Mouse (Mus musculus) bone marrow macrophage, adult 2 months (primary cell): Measurements from ENCODE around the gene Hist2h2aa2. TPM values are rescaled to one million over a fixed set of nuclear protein-coding genes. Genes with fewer than 3 reads are reported as not detected.
"Not testable (repeated sequence)": the region's sequence is repeated elsewhere in the genome, so short reads cannot be mapped to it uniquely, and the experiment has no call there.

Source experiments
- H3K27ac ChIP-seq: 2 replicates; pipeline ENCODE4 v1.5.1; 2012; ENCODE audit warnings: low read depth, low read length; ENCODE audit not compliant: insufficient read depth
- H3K4me1 ChIP-seq: 2 replicates; pipeline ENCODE4 v1.6.1; 2012; ENCODE audit warnings: low read length; ENCODE audit not compliant: control insufficient read depth, insufficient read depth
- H3K4me3 ChIP-seq: 2 replicates; pipeline ENCODE4 v1.5.1; 2012; ENCODE audit warnings: mild to moderate bottlenecking, low read length, moderate library complexity; ENCODE audit not compliant: insufficient read depth
- CTCF ChIP-seq: IDR thresholded peaks from 2 replicates; pipeline ENCODE4 v1.5.1; 2012; ENCODE audit warnings: low read depth, mild to moderate bottlenecking, low read length, moderate library complexity
- POLR2A ChIP-seq: IDR thresholded peaks from 2 replicates; pipeline ENCODE4 v1.6.1; 2012; ENCODE audit warnings: mild to moderate bottlenecking, low read depth, low read length, borderline replicate concordance
- polyA plus RNA-seq: library from polyadenylated mRNA; stranded (reverse); fragments of >200 nt; gene quantifications from 2 replicates; pipeline ENCODE4 v1.2.4, GENCODE M21; 2012; ENCODE audit not compliant: missing spikeins, insufficient read depth, insufficient read length

The Hist2h2aa2 gene
- polyA plus RNA-seq, result 14.5 and 22.9 TPM in 2 replicates

- Histone ChIP-seq H3K4me1 (peaks cover 34% of the 10 kb centered on the region), H3K4me3 (peak within 1 kb of the TSS; percentile 59), H3K27ac (peak within 1 kb of the TSS; percentile 80)
These were observed at the start of gene Hist2h2aa2 for GRCm38 (mm10) chr3:96239949-96240798. Gene Hist2h2aa2, minus strand, starts transcription at chr3:96240276.

- Histone ChIP-seq H3K4me3 (no peak overlapping the region), H3K27ac (no peak overlapping the region)
- TF ChIP-seq POLR2A (no peak), CTCF (no peak)
These were observed 49.1 kb upstream of the Hist2h2aa2 start for GRCm38 (mm10) chr3:96289201-96289600.

GRCm38 (mm10) chr3:96287334-96287733 lies 47.3 kb upstream of the Hist2h2aa2 start:
- peaks cover 18% of the 10 kb centered on the region for H3K4me1 ChIP-seq
- H3K4me3 ChIP-seq, H3K27ac ChIP-seq: not testable (repeated sequence)
- peak; percentile 95 for TF ChIP-seq CTCF

More at GRCm38 (mm10) chr3:96289201-96289600, 49.1 kb upstream of the Hist2h2aa2 start:
- H3K4me1 ChIP-seq, result peaks cover 22% of the 10 kb centered on the region

DNA sequence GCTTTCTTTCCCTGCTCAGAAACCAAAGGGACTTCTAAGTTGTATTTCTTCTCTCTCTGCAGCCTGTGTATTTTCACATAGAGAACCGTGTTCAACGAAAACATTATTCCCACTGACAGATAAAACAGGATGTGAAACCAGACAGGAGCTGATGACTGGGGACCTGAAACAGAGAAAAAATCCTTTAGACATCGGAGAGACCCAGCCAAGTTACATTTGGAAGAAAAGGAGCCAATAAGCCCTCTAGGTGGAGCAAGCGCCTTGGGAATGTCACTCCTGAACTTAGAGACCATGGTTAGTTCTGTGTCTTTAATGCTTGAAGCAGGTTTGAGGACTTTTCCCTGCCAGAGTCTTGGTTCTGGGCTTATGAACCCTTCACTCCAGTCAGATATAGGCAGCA lies 44.4 kb upstream of the Hist2h2aa2 start:
- TF ChIP-seq POLR2A (no peak), CTCF (no peak)
- Histone ChIP-seq H3K4me1 (peaks cover 4% of the 10 kb centered on the region), H3K4me3 (no peak overlapping the region)

DNA sequence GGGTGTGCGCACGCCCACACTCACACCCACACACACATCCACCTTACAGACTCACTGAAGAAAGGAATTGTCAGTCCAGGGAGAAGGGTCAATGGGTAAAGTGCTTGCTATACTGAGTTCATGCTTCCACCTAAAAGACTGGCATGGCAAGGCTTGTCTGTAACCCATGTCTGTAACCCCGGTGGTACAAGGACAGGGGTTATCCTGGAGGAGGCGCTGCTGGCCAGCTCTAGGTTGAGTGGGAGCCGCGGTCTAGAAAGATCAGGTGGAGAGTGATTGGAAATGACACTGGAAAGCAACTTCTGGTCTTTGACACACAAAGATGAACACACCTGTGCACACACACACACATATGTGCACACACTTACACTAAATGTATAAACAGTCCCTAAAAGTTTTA lies 40.6 kb upstream of the Hist2h2aa2 start:
- no peak overlapping the region for H3K4me3 ChIP-seq
- TF ChIP-seq POLR2A (no peak), CTCF (no peak)
- no peak overlapping the region for H3K27ac ChIP-seq
- H3K4me1 ChIP-seq, result peaks cover 6% of the 10 kb centered on the region

More for the DNA sequence above, 44.4 kb upstream of the Hist2h2aa2 start:
- no peak overlapping the region for H3K27ac ChIP-seq

- peak overlapping the region; percentile 31 for H3K27ac ChIP-seq
These were observed 37.9 kb upstream of the Hist2h2aa2 start for GRCm38 (mm10) chr3:96277800-96278624.

GRCm38 (mm10) chr3:96277428-96277799 lies 37.3 kb upstream of the Hist2h2aa2 start:
- TF ChIP-seq POLR2A, result no peak
- TF ChIP-seq CTCF, result no peak
- H3K4me1 ChIP-seq, result 0 out of 2 replicates have a peak, but pooled peaks cover 2% of the 10 kb centered on the region
- peak overlapping the region; percentile 70 for H3K4me3 ChIP-seq
- no peak overlapping the region for H3K27ac ChIP-seq

More at GRCm38 (mm10) chr3:96277800-96278624, 37.9 kb upstream of the Hist2h2aa2 start:
- 0 out of 2 replicates have a peak, but pooled peaks cover 2% of the 10 kb centered on the region for H3K4me1 ChIP-seq
- H3K4me3 ChIP-seq, result peak overlapping the region; percentile 70
- TF ChIP-seq CTCF (peak; percentile 67), POLR2A (no peak)

GRCm38 (mm10) chr3:96273591-96274465 lies 33.8 kb upstream of the Hist2h2aa2 start:
- Histone ChIP-seq H3K27ac (no peak overlapping the region), H3K4me1 (0 out of 2 replicates have a peak, but pooled peaks cover 2% of the 10 kb centered on the region), H3K4me3 (no peak overlapping the region)
- TF ChIP-seq CTCF (no peak), POLR2A (no peak)
